Mouse (Mus musculus) megakaryocyte, embryonic 14.5 days (primary cell): ENCODE measurements around the gene Ech1. TPM values are rescaled to one million over a fixed set of nuclear protein-coding genes. Genes with fewer than 3 reads are reported as not detected.

Source experiments
- H3K27me3 ChIP-seq: replicated peaks from 2 replicates; pipeline ENCODE3; 2012; ENCODE audit warnings: inconsistent platforms
- H3K36me3 ChIP-seq: replicated peaks from 2 replicates; pipeline ENCODE3; 2012; ENCODE audit warnings: low read length, inconsistent platforms, mixed read lengths
- H3K4me1 ChIP-seq: 2 replicates; pipeline ENCODE4 v1.6.1; 2012; ENCODE audit warnings: inconsistent platforms
- H3K4me3 ChIP-seq: replicated peaks from 2 replicates; pipeline ENCODE3; 2012; ENCODE audit warnings: moderate library complexity, mild to moderate bottlenecking, inconsistent platforms
- H3K9me3 ChIP-seq: 2 replicates; pipeline ENCODE4 v1.6.1; 2012; ENCODE audit warnings: inconsistent platforms
- FLI1 ChIP-seq: IDR thresholded peaks from 2 replicates; pipeline ENCODE4 v1.6.1; 2012; ENCODE audit warnings: low read length, inconsistent platforms, mixed read lengths
- GATA1 ChIP-seq: IDR thresholded peaks from 3 replicates; pipeline ENCODE4 v1.6.1; 2012; ENCODE audit warnings: mixed read lengths, low read length, inconsistent platforms, borderline replicate concordance
- polyA plus RNA-seq: library from polyadenylated mRNA; stranded (reverse); fragments of >175 nt; gene quantifications from 2 replicates; pipeline ENCODE4 v1.2.3, GENCODE M21; 2012; ENCODE audit warnings: low replicate concordance; ENCODE audit not compliant: insufficient read depth

Gene Ech1
- polyA plus RNA-seq: 12.0 and 64.8 TPM in 2 replicates

DNA sequence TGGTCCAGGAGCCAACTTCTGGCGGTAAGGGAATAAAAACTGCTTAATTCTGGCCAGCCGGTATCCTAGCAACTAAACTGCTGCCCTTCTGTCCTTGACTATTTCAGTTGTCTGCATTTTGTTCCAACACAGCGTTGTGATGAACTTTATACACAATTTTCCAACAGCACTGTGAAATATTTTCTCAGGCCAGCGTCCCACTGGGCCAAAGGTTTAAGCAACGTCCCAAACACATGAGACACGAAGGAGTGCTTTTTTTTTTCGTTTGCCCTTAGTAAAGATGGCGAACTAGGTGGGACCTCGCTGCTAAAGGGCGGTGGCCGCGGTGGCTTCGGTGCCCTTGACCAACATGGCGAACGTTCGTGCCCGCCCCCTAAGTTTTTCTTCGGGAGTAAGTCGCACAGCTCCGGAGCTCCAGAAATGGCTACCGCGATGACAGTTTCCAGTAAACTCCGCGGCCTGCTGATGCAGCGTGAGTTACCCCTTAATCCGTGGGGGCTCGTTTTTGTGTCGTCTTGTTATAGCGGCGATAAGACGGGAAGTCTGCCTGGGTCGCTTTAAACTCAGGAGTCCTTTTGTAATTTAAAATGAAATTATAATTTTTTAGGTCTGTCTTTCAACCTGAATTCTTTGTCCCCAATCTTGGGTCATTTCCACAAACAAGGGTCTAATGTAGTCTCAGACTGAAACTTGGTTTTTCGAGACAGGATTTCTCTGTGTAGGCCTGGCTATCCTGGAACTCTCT is at the start of gene Ech1:
Gene Ech1, plus strand, starts transcription at position 277 of the 745 bp plus-strand sequence.
- H3K36me3 ChIP-seq: peaks cover 72% of the 10 kb centered on the region
- no peaks in the 10 kb centered on the region for H3K9me3 ChIP-seq
- TF ChIP-seq FLI1: no peak
- no peak for TF ChIP-seq GATA1
- no peaks in the 10 kb centered on the region for H3K27me3 ChIP-seq
- H3K4me3 ChIP-seq: peak within 1 kb of the TSS; percentile 93
- H3K4me1 ChIP-seq: peaks cover 78% of the 10 kb centered on the region

DNA sequence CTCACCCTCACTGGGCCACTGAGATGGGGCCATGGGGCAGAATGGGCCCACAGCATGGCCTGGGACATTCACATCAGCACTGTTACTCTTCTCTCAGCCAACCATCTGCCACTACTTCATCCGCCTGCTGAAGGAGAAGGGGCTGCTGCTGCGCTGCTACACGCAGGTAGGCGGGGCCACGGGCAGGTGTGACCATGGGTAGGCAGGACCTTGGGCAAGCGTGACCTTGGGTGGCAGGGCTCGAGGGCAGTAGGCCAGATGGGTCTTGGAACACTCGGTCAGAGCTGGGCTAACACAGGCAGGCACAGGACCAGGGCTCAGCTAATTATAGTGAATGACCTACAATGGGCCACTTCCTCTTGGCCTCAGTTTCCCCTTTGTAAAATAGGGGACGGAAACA is 46.2 kb upstream of the Ech1 start:
- TF ChIP-seq GATA1: no peak
- TF ChIP-seq FLI1: no peak
- Histone ChIP-seq H3K4me1 (peaks cover 49% of the 10 kb centered on the region), H3K4me3 (peak overlapping the region; percentile 17), H3K9me3 (no peaks in the 10 kb centered on the region), H3K27me3 (no peaks in the 10 kb centered on the region), H3K36me3 (peaks cover 76% of the 10 kb centered on the region)

DNA sequence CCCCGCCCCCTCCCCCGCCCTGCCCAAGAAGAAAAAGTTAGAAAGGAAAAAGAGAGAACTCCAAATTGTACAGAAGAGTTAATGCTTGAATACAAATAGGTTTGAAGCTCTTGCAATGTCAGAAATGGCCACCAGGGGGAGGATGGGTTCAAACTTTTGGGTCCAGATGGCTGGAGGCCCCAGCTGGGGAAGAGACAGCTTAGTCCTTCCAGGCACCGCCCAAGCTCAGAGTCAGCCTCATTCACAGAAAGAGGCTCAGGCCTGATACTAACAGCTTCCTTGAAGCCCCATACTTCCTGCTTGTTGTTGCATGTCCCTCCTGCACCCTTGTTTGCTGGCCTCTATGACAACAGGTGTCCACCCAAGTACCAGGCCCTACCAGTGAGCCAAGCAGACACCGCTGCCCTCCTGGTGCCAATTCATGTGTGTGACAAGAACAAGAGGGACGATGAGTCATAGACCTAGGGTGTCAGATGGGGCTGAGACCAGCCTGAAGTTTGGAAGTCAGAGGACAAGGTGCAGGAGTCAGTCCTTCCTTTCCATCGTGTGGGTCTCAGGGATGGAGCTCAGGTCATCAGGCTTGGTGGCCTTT is 44.9 kb upstream of the Ech1 start:
- Histone ChIP-seq H3K4me3 (peak overlapping the region; percentile 57), H3K36me3 (peaks cover 76% of the 10 kb centered on the region), H3K4me1 (peaks cover 62% of the 10 kb centered on the region), H3K9me3 (no peaks in the 10 kb centered on the region), H3K27me3 (no peaks in the 10 kb centered on the region)
- TF ChIP-seq FLI1 (no peak), GATA1 (no peak)

DNA sequence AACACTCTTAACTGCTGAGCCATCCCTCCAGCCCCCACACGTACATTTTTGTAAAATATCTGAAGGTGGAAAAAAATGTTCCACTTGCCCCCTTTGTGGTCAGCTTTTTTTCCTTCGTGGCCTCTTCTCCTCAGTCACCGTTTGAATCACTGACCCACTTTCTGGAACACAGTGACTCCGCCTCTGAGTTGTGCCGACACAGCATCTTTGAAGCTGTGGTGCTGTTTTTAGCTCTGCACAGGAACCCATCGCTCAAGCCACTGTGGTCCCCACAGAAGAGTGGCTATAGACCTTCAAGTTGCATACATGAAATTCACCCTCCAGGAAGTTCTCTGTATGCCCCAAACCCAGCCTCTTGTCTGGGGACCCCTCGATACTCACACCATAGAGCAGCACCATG is 44.2 kb upstream of the Ech1 start:
- H3K4me3 ChIP-seq: no peak overlapping the region
- peaks cover 76% of the 10 kb centered on the region for H3K36me3 ChIP-seq
- no peaks in the 10 kb centered on the region for H3K27me3 ChIP-seq
- TF ChIP-seq FLI1 (no peak), GATA1 (no peak)
- H3K4me1 ChIP-seq: peaks cover 68% of the 10 kb centered on the region
- no peaks in the 10 kb centered on the region for H3K9me3 ChIP-seq

DNA sequence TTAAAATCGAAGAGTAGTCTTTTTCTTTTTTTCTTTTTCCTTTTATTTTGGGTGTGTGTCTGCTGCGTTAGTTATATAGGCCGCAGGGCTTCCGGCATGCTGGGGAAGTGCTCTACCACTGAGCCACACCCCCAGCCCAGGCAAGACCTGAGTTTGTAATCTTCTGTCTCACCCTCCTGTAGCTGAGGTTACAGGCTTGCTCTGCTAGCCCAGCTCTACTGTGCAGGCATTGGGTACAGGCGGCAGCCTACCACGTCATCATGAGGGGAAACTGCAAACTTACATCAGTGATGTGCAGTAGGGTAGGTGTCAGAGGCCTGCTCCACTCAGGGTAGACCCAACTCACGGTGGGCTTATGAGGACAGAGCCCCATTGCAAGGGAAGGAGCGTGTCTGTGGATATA is 43.8 kb upstream of the Ech1 start:
- no peaks in the 10 kb centered on the region for H3K27me3 ChIP-seq
- H3K9me3 ChIP-seq: no peaks in the 10 kb centered on the region
- H3K4me3 ChIP-seq: peak overlapping the region; percentile 67
- peaks cover 68% of the 10 kb centered on the region for H3K4me1 ChIP-seq
- peaks cover 77% of the 10 kb centered on the region for H3K36me3 ChIP-seq
- TF ChIP-seq GATA1: no peak
- TF ChIP-seq FLI1: no peak

DNA sequence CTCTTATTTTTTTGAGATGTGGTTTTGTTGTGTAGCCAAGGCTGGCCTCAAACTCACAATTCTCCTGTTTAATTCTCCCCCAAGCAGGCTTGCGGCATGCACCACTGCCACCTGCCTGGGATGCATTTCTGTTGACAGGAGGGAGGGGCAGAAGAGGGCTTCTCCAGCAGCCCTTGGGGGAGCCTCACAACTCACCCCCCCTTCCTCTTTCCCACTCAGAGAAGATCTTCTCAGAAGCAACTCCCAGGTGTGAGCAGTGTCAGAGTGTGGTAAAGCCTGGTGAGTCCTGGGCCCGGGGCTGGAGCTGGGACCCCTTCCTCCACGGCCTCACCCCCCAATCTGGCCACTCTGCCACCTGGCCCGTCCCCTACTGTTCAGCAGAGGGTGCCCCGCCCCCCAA is 39.9 kb upstream of the Ech1 start:
- Histone ChIP-seq H3K9me3 (no peaks in the 10 kb centered on the region), H3K27me3 (no peaks in the 10 kb centered on the region), H3K36me3 (peaks cover 82% of the 10 kb centered on the region), H3K4me1 (peaks cover 80% of the 10 kb centered on the region), H3K4me3 (no peak overlapping the region)
- no peak for TF ChIP-seq FLI1
- TF ChIP-seq GATA1: no peak

DNA sequence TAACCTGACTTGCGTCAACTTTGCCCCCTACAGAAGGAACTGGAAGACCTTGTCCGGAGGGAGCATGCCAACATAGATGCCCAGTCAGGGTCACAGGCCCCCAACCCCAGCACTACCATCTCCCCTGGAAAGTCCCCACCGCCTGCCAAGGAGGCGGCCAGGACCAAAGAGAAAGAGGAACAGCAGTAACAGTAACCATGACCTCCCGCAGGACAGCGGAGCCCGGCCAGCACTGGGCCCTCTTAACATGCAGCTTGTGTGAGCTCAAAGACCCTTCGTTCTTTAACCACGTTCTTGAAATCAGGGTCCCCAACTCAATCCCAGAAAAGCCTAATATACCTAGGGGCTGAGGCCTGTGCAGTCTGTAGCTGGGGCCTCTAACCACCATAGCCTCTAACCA is 37.1 kb upstream of the Ech1 start:
- Histone ChIP-seq H3K9me3 (no peaks in the 10 kb centered on the region), H3K27me3 (no peaks in the 10 kb centered on the region), H3K4me3 (no peak overlapping the region), H3K4me1 (peaks cover 77% of the 10 kb centered on the region), H3K36me3 (peaks cover 68% of the 10 kb centered on the region)
- no peak for TF ChIP-seq GATA1
- TF ChIP-seq FLI1: no peak

DNA sequence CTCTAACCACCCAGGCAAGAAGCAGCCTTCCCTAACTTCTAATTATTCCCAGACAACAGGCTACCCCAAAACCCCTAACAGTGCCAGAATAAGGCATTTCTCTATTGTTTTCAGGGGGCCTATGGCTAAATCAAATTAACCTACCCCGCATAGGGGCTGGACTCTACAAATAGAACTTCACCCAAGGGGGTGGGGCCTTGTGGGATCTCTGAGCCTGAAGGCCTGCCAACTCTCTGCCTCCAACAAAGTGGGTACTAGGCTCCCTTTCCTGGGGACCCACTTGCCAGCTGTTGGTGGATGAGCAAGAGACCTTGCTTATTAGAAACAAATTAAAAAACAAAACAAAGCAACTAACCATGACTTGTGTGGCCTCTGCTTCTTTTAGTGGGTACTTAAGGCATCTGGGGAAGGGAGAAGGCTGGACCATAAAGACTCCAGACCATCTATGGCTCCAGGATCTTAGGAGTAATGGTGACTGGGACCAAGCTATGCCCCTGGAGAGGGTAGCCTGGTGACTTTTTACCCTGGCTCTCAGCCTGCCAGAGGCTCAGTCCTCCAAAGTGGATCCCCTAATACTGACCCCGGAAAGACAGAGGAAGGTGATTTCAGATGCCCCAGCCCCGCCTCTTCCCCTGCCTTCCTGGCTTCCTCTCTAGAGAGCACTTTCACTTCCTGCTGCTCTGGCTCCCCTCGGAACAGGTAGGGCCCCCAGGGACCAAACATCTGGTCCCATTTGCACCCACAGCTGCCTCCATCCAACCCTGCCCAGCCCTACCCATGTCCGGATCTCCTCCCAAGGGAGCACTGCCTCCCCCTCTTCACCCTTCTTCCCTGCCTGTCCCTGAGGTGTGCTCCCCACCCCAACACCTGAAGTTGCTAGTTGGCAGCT is 36.5 kb upstream of the Ech1 start, which contains the start of gene Rinl:
Gene Rinl, plus strand, starts transcription at position 663 of the 889 bp plus-strand sequence.
- Histone ChIP-seq H3K4me1 (peaks cover 72% of the 10 kb centered on the region), H3K9me3 (no peaks in the 10 kb centered on the region), H3K36me3 (peaks cover 62% of the 10 kb centered on the region), H3K4me3 (peak within 1 kb of the TSS; percentile 88), H3K27me3 (no peaks in the 10 kb centered on the region)
- TF ChIP-seq FLI1: no peak
- no peak for TF ChIP-seq GATA1

DNA sequence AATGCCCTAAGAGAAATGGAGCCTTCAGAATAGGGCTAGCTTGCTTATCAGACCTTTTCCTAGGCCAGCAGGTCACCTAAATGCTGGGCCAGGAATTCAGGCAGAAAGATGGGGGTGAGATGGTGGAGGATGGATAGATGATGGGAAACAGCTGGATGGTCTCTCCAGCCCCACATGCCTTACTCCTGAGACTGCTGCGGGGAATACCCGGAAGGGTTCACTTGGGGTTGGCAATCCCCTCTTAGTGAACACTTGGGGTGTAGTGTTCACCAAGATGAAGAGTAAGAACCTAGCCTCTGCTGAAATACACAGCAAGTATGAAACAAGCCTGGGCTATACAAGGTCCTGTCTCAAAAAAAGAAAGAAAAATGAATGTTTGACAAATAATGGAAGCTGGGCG is 35.8 kb upstream of the Ech1 start:
- Histone ChIP-seq H3K36me3 (peaks cover 55% of the 10 kb centered on the region), H3K4me1 (peaks cover 66% of the 10 kb centered on the region), H3K4me3 (peak overlapping the region; percentile 88), H3K9me3 (no peaks in the 10 kb centered on the region), H3K27me3 (no peaks in the 10 kb centered on the region)
- TF ChIP-seq FLI1 (no peak), GATA1 (no peak)
